Mouse (Mus musculus) limb, embryonic 11.5 days (tissue): ENCODE results near the gene Ninl. TPM values are rescaled to one million over a fixed set of nuclear protein-coding genes. Genes with fewer than 3 reads are reported as not detected.
"Not testable (repeated sequence)": the region's sequence is repeated elsewhere in the genome, so short reads cannot be mapped to it uniquely, and the experiment has no call there.

Experiments
- ATAC-seq: fragments of 200-750 bp; cut with Nextera tagmentation; 2 replicates; pipeline ENCODE4 v1.8.0; 2017; ENCODE audit warnings: low read depth; ENCODE audit not compliant: insufficient number of reproducible peaks, low FRiP score, low TSS enrichment
- DNase-seq: peaks from one replicate; pipeline ENCODE4 v3.0.0-alpha.2; 2015; ENCODE audit warnings: low spot score
- H3K27ac ChIP-seq: fragments of 300-500 bp; sonication (generic); replicated peaks from 2 replicates; pipeline ENCODE4 v1.5.1; 2014; ENCODE audit warnings: low read depth, mild to moderate bottlenecking, low read length
- H3K27me3 ChIP-seq: fragments of 300-500 bp; sonication (generic); 2 replicates; pipeline ENCODE4 v1.6.1; 2014; ENCODE audit warnings: mild to moderate bottlenecking, low read length, mixed read lengths; ENCODE audit not compliant: control insufficient read depth, insufficient read depth
- H3K36me3 ChIP-seq: fragments of 300-500 bp; sonication (generic); 2 replicates; pipeline ENCODE4 v1.6.1; 2014; ENCODE audit warnings: mild to moderate bottlenecking, low read length, moderate library complexity, mixed read lengths; ENCODE audit not compliant: control insufficient read depth, insufficient read depth
- H3K4me1 ChIP-seq: fragments of 300-500 bp; sonication (generic); 2 replicates; pipeline ENCODE4 v1.6.1; 2014; ENCODE audit warnings: low read length, mixed read lengths; ENCODE audit not compliant: control insufficient read depth, insufficient read depth
- H3K4me2 ChIP-seq: fragments of 300-500 bp; sonication (generic); 2 replicates; pipeline ENCODE4 v1.6.1; 2014; ENCODE audit warnings: low read depth, mild to moderate bottlenecking, moderate library complexity; ENCODE audit not compliant: severe bottlenecking
- H3K4me3 ChIP-seq: fragments of 300-500 bp; sonication (generic); 2 replicates; pipeline ENCODE4 v1.5.1; 2014; ENCODE audit warnings: low read depth, low read length
- H3K9ac ChIP-seq: fragments of 300-500 bp; sonication (generic); 2 replicates; pipeline ENCODE4 v1.6.1; 2014; ENCODE audit warnings: mild to moderate bottlenecking, low read length
- H3K9me3 ChIP-seq: fragments of 300-500 bp; sonication (generic); 2 replicates; pipeline ENCODE4 v1.6.1; 2016; ENCODE audit warnings: low read length; ENCODE audit not compliant: control insufficient read depth
- WGBS: fragments of 180-500 bp; shearing (Covaris S2); extraction: QIAGEN DNeasy Blood & Tissue Kit; methylation state at CpG from one replicate; pipeline ENCODE4 v1.1.7; 2014; 5-methylcytosine and 5-hydroxymethylcytosine counted together
- polyA plus RNA-seq: library from polyadenylated mRNA; unstranded; fragments of >200 nt; fragmentation: Nextera tagmentation; extraction: Ambion mirVana; gene quantifications from 2 replicates; pipeline ENCODE4 v1.2.1, GENCODE M21; 2014

The Ninl gene
- polyA plus RNA-seq, 1 experiment from 2014 or later, result 11.5 TPM

DNA sequence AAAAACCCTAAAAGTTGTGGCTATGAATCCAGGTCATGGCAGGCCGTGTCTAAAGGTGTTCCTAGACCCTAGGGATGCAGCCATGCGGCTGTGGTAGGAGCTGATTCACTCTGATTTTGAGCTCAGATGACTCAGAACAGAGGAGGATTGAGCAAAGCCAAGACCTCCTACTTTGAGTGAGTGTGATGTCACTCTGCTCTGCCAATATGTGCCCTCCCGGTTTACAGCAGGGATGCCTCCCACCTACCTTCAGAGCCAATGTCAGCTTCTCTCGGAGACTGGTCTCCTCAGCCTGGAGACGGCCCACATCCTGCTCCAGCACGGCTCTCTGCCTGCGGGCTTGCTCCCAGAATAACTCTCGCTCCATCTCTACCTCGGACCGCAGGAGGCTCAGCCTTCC lies 79.7 kb downstream of the Ninl start:
- no peaks in the 10 kb centered on the region for H3K27me3 ChIP-seq
- H3K9ac ChIP-seq, result no peak overlapping the region
- ATAC-seq (no peak), DNase-seq (no peak)
- H3K9me3 ChIP-seq, result no peaks in the 10 kb centered on the region
- H3K4me1 ChIP-seq, result no peaks in the 10 kb centered on the region
- H3K27ac ChIP-seq, result no peak overlapping the region
- H3K4me2 ChIP-seq, result no peak overlapping the region
- no peak overlapping the region for H3K4me3 ChIP-seq
- 93% methylated on average over 10 of the region's 10 CpGs for WGBS
- peaks cover 3% of the 10 kb centered on the region; the same call in 1 of the 2 replicates for H3K36me3 ChIP-seq

- Histone ChIP-seq H3K36me3 (peaks cover 3% of the 10 kb centered on the region; the same call in 1 of the 2 replicates), H3K4me1 (no peaks in the 10 kb centered on the region), H3K9me3 (no peaks in the 10 kb centered on the region), H3K9ac (no peak overlapping the region), H3K27me3 (no peaks in the 10 kb centered on the region), H3K27ac (no peak overlapping the region), H3K4me2 (no peak overlapping the region), H3K4me3 (no peak overlapping the region)
- 70% methylated on average over 1 of the region's 1 CpGs for WGBS
- no peak for DNase-seq
- ATAC-seq, result no peak
Observed at GRCm38 (mm10) chr2:150955859-150956258, 83.3 kb downstream of the Ninl start.

- no peak for DNase-seq
- H3K4me2 ChIP-seq, result no peak overlapping the region
- H3K9ac ChIP-seq, result no peak overlapping the region
- no peak overlapping the region for H3K27ac ChIP-seq
- no peaks in the 10 kb centered on the region for H3K4me1 ChIP-seq
- no peak overlapping the region for H3K4me3 ChIP-seq
- H3K9me3 ChIP-seq, result no peaks in the 10 kb centered on the region
- 88% methylated on average over 2 of the region's 2 CpGs for WGBS
- H3K27me3 ChIP-seq, result no peaks in the 10 kb centered on the region
- no peaks in the 10 kb centered on the region; the same call in 1 of the 2 replicates for H3K36me3 ChIP-seq
- ATAC-seq, result no peak
Observed at GRCm38 (mm10) chr2:150951201-150951600, 88.0 kb downstream of the Ninl start.

- DNase-seq (no peak), ATAC-seq (no peak)
- Histone ChIP-seq H3K4me3 (no peak overlapping the region), H3K4me2 (no peak overlapping the region), H3K9ac (no peak overlapping the region), H3K9me3 (no peaks in the 10 kb centered on the region), H3K27ac (no peak overlapping the region), H3K27me3 (no peaks in the 10 kb centered on the region), H3K4me1 (no peaks in the 10 kb centered on the region), H3K36me3 (peaks cover 2% of the 10 kb centered on the region; the same call in 1 of the 2 replicates)
- 93% methylated on average over 6 of the region's 6 CpGs for whole genome bisulfite sequencing
Observed at GRCm38 (mm10) chr2:150950056-150950455, 89.1 kb downstream of the Ninl start.

DNA sequence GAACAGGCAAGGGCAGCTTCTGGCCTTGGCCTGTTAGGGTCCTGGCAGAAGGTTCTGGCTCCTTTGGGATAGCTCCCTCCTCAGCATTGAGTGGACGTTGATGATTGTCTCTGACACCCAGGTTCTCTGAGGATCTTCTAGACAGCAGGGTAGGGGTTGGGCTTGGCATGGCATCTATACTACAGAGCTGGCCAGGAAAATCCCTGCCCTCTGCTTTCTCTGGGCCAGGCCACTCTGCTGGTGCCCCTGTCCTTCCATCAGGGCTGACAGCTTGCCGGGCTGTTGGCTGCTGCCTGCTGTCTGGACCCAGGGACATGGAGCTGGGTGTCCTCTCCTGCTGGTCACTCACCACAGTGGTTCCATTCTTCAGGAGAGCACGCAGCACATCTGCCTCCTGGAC lies 89.5 kb downstream of the Ninl start:
- no peak overlapping the region for H3K9ac ChIP-seq
- H3K27me3 ChIP-seq, result no peaks in the 10 kb centered on the region
- DNase-seq, result no peak
- 92% methylated on average over 3 of the region's 3 CpGs for WGBS
- H3K4me2 ChIP-seq, result no peak overlapping the region
- peaks cover 2% of the 10 kb centered on the region; the same call in 1 of the 2 replicates for H3K36me3 ChIP-seq
- no peaks in the 10 kb centered on the region for H3K4me1 ChIP-seq
- no peak overlapping the region for H3K27ac ChIP-seq
- H3K4me3 ChIP-seq, result no peak overlapping the region
- no peak for ATAC-seq
- no peaks in the 10 kb centered on the region for H3K9me3 ChIP-seq

DNA sequence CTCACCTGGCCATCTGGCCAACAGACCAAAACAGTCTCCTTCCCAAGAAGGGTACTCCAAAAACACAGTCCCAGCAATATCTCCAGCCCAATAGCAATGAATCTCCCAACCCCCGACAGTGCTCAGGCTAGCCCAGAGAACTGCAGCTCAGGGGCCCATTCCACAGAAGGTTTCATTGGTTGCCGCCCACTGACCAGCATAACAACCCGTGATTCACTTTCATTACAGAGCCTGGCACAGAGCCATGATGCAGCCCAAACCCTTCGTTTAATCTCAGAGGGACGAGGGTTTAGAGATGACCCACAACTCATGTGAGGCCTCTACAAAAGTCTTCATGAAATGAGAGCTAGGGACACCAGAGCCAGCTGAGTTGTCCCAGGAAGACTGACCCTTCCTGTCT lies 90.4 kb downstream of the Ninl start:
- Histone ChIP-seq H3K27me3 (no peaks in the 10 kb centered on the region), H3K9ac (no peak overlapping the region), H3K27ac (no peak overlapping the region), H3K4me3 (no peak overlapping the region), H3K4me1 (no peaks in the 10 kb centered on the region), H3K4me2 (no peak overlapping the region), H3K9me3 (no peaks in the 10 kb centered on the region), H3K36me3 (peaks cover 2% of the 10 kb centered on the region; the same call in 1 of the 2 replicates)
- DNase-seq, result no peak
- no peak for ATAC-seq
- WGBS, result 91% methylated on average over 5 of the region's 5 CpGs

DNA sequence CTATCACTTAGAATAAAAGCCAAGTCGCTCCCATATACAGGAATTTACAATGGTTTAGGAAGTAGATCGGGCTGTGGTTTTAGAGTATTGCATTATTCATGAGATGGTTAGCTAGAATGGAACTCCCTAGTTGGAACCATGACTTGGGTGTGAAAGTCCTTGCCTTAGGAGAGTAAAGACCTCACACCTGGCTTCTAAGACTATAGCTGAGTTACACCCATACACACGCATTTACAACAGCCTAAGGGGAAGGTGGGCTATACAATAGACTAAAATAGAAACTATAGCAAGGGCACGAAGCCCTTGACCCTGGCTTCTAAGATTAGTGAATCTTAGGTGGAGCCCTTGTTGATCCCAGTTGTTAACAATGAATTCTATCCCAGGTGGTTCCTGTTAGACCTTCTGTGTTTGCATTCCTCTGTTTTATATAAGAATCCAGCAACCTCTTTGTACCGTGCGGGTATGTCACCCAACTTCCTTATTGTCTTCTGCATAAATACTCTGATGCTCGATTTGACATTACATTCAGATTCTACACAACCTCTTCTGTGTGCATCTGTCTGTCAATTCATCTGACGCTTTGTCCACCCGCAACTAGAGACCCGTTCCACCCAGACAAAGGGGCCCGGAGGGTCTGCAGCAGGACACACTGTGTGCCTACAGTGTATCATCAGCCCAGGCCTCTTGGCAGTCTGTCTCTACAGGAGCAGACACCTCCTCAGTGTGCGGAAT lies 91.1 kb downstream of the Ninl start:
- H3K4me1 ChIP-seq, H3K9ac ChIP-seq, H3K27ac ChIP-seq, H3K27me3 ChIP-seq, H3K9me3 ChIP-seq, DNase-seq, ATAC-seq, H3K4me3 ChIP-seq, H3K4me2 ChIP-seq, H3K36me3 ChIP-seq: not testable (repeated sequence)
- WGBS, result 92% methylated on average over 12 of the region's 12 CpGs

DNA sequence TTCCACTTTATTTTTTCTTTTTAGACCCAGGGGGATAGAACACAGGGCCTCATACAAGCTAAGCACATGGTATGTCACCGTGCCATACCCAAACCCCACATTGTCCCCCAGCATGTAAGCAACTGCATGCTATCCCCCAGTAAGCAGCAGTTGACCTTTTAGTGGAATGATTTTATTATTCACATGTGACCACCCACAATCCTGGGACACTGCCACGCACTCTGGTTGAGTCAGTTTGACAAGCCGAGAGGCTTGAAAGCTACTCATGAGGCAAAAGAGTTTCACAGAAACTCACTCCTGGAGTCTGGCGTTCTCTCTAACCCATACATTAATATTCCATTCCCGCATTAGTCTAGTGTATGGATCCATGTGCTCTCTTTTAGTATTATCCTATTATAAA lies 91.8 kb downstream of the Ninl start:
- not testable (repeated sequence) for H3K36me3 ChIP-seq, H3K9ac ChIP-seq, H3K4me2 ChIP-seq, H3K4me1 ChIP-seq, ATAC-seq, DNase-seq, H3K9me3 ChIP-seq, H3K27ac ChIP-seq, H3K27me3 ChIP-seq, H3K4me3 ChIP-seq
- WGBS, result 95% methylated on average over 5 of the region's 5 CpGs

DNA sequence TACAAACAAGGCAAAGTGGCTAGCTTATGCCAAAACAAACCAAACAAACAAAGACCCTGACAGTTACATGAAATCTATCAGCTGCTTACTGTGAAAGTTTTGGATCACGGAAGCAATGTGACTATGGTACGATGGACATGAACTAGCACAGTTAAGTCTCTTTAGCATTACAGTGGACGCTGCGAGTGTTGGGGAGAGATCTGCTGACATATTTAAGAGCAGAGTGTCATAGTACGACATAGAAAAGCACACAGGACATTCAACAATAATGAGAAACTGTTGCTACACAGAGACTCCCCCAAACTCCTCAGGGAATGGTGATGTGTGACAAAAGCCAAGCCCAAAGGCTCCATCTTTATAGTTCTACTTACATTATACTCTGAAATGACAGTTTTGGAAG lies 95.2 kb downstream of the Ninl start:
- H3K9ac ChIP-seq, result no peak overlapping the region
- H3K27me3 ChIP-seq, result no peaks in the 10 kb centered on the region
- peaks cover 2% of the 10 kb centered on the region; the same call in 1 of the 2 replicates for H3K36me3 ChIP-seq
- no peak overlapping the region for H3K4me3 ChIP-seq
- no peak overlapping the region for H3K27ac ChIP-seq
- H3K4me1 ChIP-seq, result no peaks in the 10 kb centered on the region
- 94% methylated on average over 5 of the region's 5 CpGs for WGBS
- H3K9me3 ChIP-seq, result no peaks in the 10 kb centered on the region
- ATAC-seq, result no peak
- DNase-seq, result no peak
- no peak overlapping the region for H3K4me2 ChIP-seq
